Mouse (Mus musculus): Measurements from ENCODE around the gene Cpeb3. TPM values are rescaled to one million over a fixed set of nuclear protein-coding genes. Genes with fewer than 3 reads are reported as not detected.
A peak's percentile ranks its signal among the peaks of the same experiment; 100 is the strongest.

Gene Cpeb3
- polyA plus RNA-seq, 1 experiment from 2014 or later, result 0.79 TPM

GRCm38 (mm10) chr19:37020531-37020930 lies 187.9 kb downstream of the Cpeb3 start:
- H3K27me3 ChIP-seq (ENCODE audit: control insufficient read depth, insufficient read depth, low read length), result no peaks in the 10 kb centered on the region
- no peak overlapping the region for H3K9ac ChIP-seq (ENCODE audit: low read length)
- H3K4me2 ChIP-seq (ENCODE audit: low read depth, low read length), result no peak overlapping the region
- no peak overlapping the region for H3K4me3 ChIP-seq (replicated peaks; ENCODE audit: low read length)
- no peak overlapping the region for H3K27ac ChIP-seq (ENCODE audit: low read length)
- no peak for ATAC-seq (ENCODE audit: insufficient read depth, low FRiP score)
- WGBS, result 57% methylated on average over 5 of the region's 5 CpGs
- no peaks in the 10 kb centered on the region; the same call in 1 of the 2 replicates for H3K9me3 ChIP-seq (replicated peaks; ENCODE audit: control insufficient read depth, low read length)
- no peaks in the 10 kb centered on the region for H3K36me3 ChIP-seq (ENCODE audit: control insufficient read depth, insufficient read depth, low read length)
- H3K4me1 ChIP-seq (ENCODE audit: control insufficient read depth, insufficient read depth, low read length), result no peaks in the 10 kb centered on the region

DNA sequence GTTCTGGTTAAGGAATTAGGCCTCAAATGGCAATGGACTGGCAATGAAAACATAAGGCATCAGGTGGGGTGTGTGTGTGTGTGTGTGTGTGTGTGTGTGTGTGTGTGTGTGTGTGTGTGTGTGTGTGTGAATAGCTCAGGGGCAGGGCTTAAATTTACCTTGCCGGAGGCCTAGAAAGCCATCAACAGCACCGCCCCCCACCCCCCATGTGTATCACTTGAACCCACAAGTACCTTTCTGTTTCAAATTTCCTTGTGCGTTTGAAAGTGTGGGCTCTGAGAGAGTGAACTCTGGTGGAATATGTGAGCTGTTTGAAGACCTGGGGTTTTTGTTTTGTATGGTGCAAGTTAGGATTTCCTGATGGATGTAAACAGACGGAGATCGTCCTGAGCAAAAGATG lies 189.5 kb downstream of the Cpeb3 start:
- H3K27me3 ChIP-seq (ENCODE audit: control insufficient read depth, insufficient read depth, low read length), result no peaks in the 10 kb centered on the region
- H3K4me2 ChIP-seq (ENCODE audit: low read depth, low read length), result peak overlapping the region; percentile 52
- no peaks in the 10 kb centered on the region; the same call in 1 of the 2 replicates for H3K9me3 ChIP-seq (replicated peaks; ENCODE audit: control insufficient read depth, low read length)
- no peak overlapping the region for H3K27ac ChIP-seq (ENCODE audit: low read length)
- H3K4me1 ChIP-seq (ENCODE audit: control insufficient read depth, insufficient read depth, low read length), result no peaks in the 10 kb centered on the region
- 46% methylated on average over 5 of the region's 5 CpGs for WGBS
- no peaks in the 10 kb centered on the region for H3K36me3 ChIP-seq (ENCODE audit: control insufficient read depth, insufficient read depth, low read length)
- peak overlapping the region; percentile 49 for H3K4me3 ChIP-seq (replicated peaks; ENCODE audit: low read length)
- H3K9ac ChIP-seq (ENCODE audit: low read length), result peak overlapping the region; percentile 26; the same call in 1 of the 2 replicates
- ATAC-seq (ENCODE audit: insufficient read depth, low FRiP score), result no peak

DNA sequence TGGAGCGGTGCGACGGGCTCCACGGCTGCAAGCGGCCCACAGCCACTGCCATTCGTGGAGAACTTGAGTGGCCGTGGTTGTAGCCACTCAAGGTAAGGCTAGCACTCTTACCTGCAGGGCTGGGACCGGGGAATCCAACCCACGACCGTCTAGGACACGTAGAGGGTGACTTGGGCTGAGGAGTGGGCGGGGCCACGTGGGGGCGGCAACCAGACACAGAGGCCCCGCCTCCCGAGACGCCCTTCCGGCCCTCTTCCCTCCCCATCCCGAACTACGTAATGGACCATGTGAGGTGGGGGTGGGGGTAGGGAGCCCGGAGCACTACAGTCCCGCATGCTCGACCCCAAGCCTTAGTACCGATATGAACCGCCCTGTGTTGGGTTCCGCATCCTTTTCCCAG lies 190.0 kb downstream of the Cpeb3 start:
- H3K27ac ChIP-seq (ENCODE audit: low read length), result no peak overlapping the region
- no peaks in the 10 kb centered on the region; the same call in 1 of the 2 replicates for H3K36me3 ChIP-seq (ENCODE audit: control insufficient read depth, insufficient read depth, low read length)
- peak overlapping the region; percentile 49 for H3K4me3 ChIP-seq (replicated peaks; ENCODE audit: low read length)
- H3K4me2 ChIP-seq (ENCODE audit: low read depth, low read length), result peak overlapping the region; percentile 52
- peak; percentile 94 for ATAC-seq (ENCODE audit: insufficient read depth, low FRiP score)
- H3K27me3 ChIP-seq (ENCODE audit: control insufficient read depth, insufficient read depth, low read length), result no peaks in the 10 kb centered on the region
- no peaks in the 10 kb centered on the region for H3K4me1 ChIP-seq (ENCODE audit: control insufficient read depth, insufficient read depth, low read length)
- peak overlapping the region; percentile 26 for H3K9ac ChIP-seq (ENCODE audit: low read length)
- no peaks in the 10 kb centered on the region; the same call in 1 of the 2 replicates for H3K9me3 ChIP-seq (replicated peaks; ENCODE audit: control insufficient read depth, low read length)
- whole genome bisulfite sequencing, result 3% methylated on average over 26 of the region's 26 CpGs

DNA sequence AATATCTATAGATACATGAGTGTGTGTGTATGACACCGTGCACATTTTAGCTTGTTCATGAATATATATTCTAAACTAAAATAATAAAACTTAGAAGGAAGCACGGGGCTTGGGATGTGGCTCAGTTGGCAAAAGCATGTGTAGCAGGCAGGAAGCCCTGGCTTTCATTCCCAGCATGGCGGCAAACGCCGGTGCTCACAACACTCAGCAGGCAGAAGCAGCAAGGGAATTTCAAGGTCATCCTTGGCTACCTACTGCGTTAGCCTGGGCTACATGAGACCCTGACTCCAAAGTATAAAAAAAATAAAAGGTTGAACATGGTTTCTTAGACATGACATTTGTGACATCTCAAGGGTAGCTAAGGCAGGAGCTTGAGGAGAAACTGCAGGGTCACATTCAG lies 191.5 kb downstream of the Cpeb3 start:
- no peak overlapping the region for H3K4me2 ChIP-seq (ENCODE audit: low read depth, low read length)
- H3K27me3 ChIP-seq (ENCODE audit: control insufficient read depth, insufficient read depth, low read length), result no peaks in the 10 kb centered on the region
- no peak overlapping the region for H3K27ac ChIP-seq (ENCODE audit: low read length)
- H3K9me3 ChIP-seq (replicated peaks; ENCODE audit: control insufficient read depth, low read length), result no peaks in the 10 kb centered on the region
- H3K4me1 ChIP-seq (ENCODE audit: control insufficient read depth, insufficient read depth, low read length), result no peaks in the 10 kb centered on the region
- no peak overlapping the region for H3K9ac ChIP-seq (ENCODE audit: low read length)
- no peaks in the 10 kb centered on the region; the same call in 1 of the 2 replicates for H3K36me3 ChIP-seq (ENCODE audit: control insufficient read depth, insufficient read depth, low read length)
- 96% methylated on average over 6 of the region's 6 CpGs for WGBS
- H3K4me3 ChIP-seq (replicated peaks; ENCODE audit: low read length), result no peak overlapping the region
- no peak for ATAC-seq (ENCODE audit: insufficient read depth, low FRiP score)

- Histone ChIP-seq H3K27me3 (ENCODE audit: control insufficient read depth, insufficient read depth, low read length) (no peaks in the 10 kb centered on the region), H3K4me2 (ENCODE audit: low read depth, low read length) (no peak overlapping the region), H3K27ac (ENCODE audit: low read length) (no peak overlapping the region), H3K4me1 (ENCODE audit: control insufficient read depth, insufficient read depth, low read length) (no peaks in the 10 kb centered on the region), H3K9ac (ENCODE audit: low read length) (no peak overlapping the region), H3K36me3 (ENCODE audit: control insufficient read depth, insufficient read depth, low read length) (peaks cover 10% of the 10 kb centered on the region), H3K9me3 (replicated peaks; ENCODE audit: control insufficient read depth, low read length) (no peaks in the 10 kb centered on the region), H3K4me3 (replicated peaks; ENCODE audit: low read length) (no peak overlapping the region)
- 79% methylated on average over 8 of the region's 8 CpGs for WGBS
- no peak for ATAC-seq (ENCODE audit: insufficient read depth, low FRiP score)
These were observed 194.0 kb downstream of the Cpeb3 start for GRCm38 (mm10) chr19:37014173-37014939.

- Histone ChIP-seq H3K36me3 (ENCODE audit: control insufficient read depth, insufficient read depth, low read length) (peaks cover 14% of the 10 kb centered on the region), H3K4me1 (ENCODE audit: control insufficient read depth, insufficient read depth, low read length) (no peaks in the 10 kb centered on the region)
These were observed 194.9 kb downstream of the Cpeb3 start for GRCm38 (mm10) chr19:37013461-37013860.

GRCm38 (mm10) chr19:37009878-37010281 lies 198.5 kb downstream of the Cpeb3 start:
- WGBS, result 88% methylated on average over 3 of the region's 3 CpGs
- H3K27me3 ChIP-seq (ENCODE audit: control insufficient read depth, insufficient read depth, low read length), result no peaks in the 10 kb centered on the region
- no peak for ATAC-seq (ENCODE audit: insufficient read depth, low FRiP score)
- no peaks in the 10 kb centered on the region for H3K4me1 ChIP-seq (ENCODE audit: control insufficient read depth, insufficient read depth, low read length)
- no peak overlapping the region for H3K9ac ChIP-seq (ENCODE audit: low read length)
- H3K27ac ChIP-seq (ENCODE audit: low read length), result no peak overlapping the region
- H3K36me3 ChIP-seq (ENCODE audit: control insufficient read depth, insufficient read depth, low read length), result peaks cover 18% of the 10 kb centered on the region
- H3K4me2 ChIP-seq (ENCODE audit: low read depth, low read length), result no peak overlapping the region
- no peaks in the 10 kb centered on the region for H3K9me3 ChIP-seq (replicated peaks; ENCODE audit: control insufficient read depth, low read length)
- no peak overlapping the region for H3K4me3 ChIP-seq (replicated peaks; ENCODE audit: low read length)

More at GRCm38 (mm10) chr19:37013461-37013860, 194.9 kb downstream of the Cpeb3 start:
- 93% methylated on average over 6 of the region's 6 CpGs for WGBS
- no peak overlapping the region for H3K4me3 ChIP-seq (replicated peaks; ENCODE audit: low read length)
- H3K27ac ChIP-seq (ENCODE audit: low read length), result no peak overlapping the region
- H3K9me3 ChIP-seq (replicated peaks; ENCODE audit: control insufficient read depth, low read length), result no peaks in the 10 kb centered on the region
- no peak overlapping the region for H3K4me2 ChIP-seq (ENCODE audit: low read depth, low read length)
- no peak overlapping the region for H3K9ac ChIP-seq (ENCODE audit: low read length)
- ATAC-seq (ENCODE audit: insufficient read depth, low FRiP score), result no peak
- no peaks in the 10 kb centered on the region for H3K27me3 ChIP-seq (ENCODE audit: control insufficient read depth, insufficient read depth, low read length)

GRCm38 (mm10) chr19:37004557-37004956 lies 203.8 kb downstream of the Cpeb3 start:
- H3K27ac ChIP-seq (ENCODE audit: low read length), result no peak overlapping the region
- ATAC-seq (ENCODE audit: insufficient read depth, low FRiP score), result no peak
- peaks cover 19% of the 10 kb centered on the region for H3K36me3 ChIP-seq (ENCODE audit: control insufficient read depth, insufficient read depth, low read length)
- H3K27me3 ChIP-seq (ENCODE audit: control insufficient read depth, insufficient read depth, low read length), result no peaks in the 10 kb centered on the region
- no peak overlapping the region for H3K9ac ChIP-seq (ENCODE audit: low read length)
- H3K9me3 ChIP-seq (replicated peaks; ENCODE audit: control insufficient read depth, low read length), result no peaks in the 10 kb centered on the region
- H3K4me3 ChIP-seq (replicated peaks; ENCODE audit: low read length), result no peak overlapping the region
- no peak overlapping the region for H3K4me2 ChIP-seq (ENCODE audit: low read depth, low read length)
- WGBS, result 77% methylated on average over 5 of the region's 5 CpGs
- H3K4me1 ChIP-seq (ENCODE audit: control insufficient read depth, insufficient read depth, low read length), result no peaks in the 10 kb centered on the region
